In genomic region chr4:149773408-149774093, GRCm38 (mm10) we compare ENCODE assay signal across 8 mouse cellular contexts. TPM values are rescaled to one million over a fixed set of nuclear protein-coding genes. Genes with fewer than 3 reads are reported as not detected.
A peak's percentile ranks its signal among the peaks of the same experiment; 100 is the strongest.
DNase-seq lines count a peak whose midpoint lies in the region; ATAC-seq and TF ChIP-seq lines count a peak whose summit lies in the region.

No protein-coding gene starts in this region.

- peak overlapping the region; percentile 74 for H3K4me3 ChIP-seq in heart, adult 2 months
- H3K4me3 ChIP-seq in brown adipose tissue, adult 24 weeks (ENCODE audit: insufficient read depth, low read depth, low read length) = peak overlapping the region; percentile 75
- peak overlapping the region; percentile 85 for H3K4me3 ChIP-seq in limb, embryonic 13.5 days
- peak overlapping the region; percentile 78 for H3K4me3 ChIP-seq in neural tube, embryonic 13.5 days

- no peak for TF ChIP-seq POLR2A in heart, adult 2 months (IDR thresholded peaks at IDR 0.05; ENCODE audit: insufficient read depth, low read depth, low read length)

- intact Hi-C loops in heart, adult 2 months (cut with DNase I) = no loop called here
- intact Hi-C loops in heart, postnatal 10 days (cut with DNase I) = no loop called here

- H3K79me2 ChIP-seq in heart, adult 2 months (replicated peaks; ENCODE audit: control insufficient read depth, insufficient read depth, low read length) = peaks cover 4% of the 10 kb centered on the region; the same call in 1 of the 2 replicates

- peak overlapping the region; percentile 91 for H3K9ac ChIP-seq in heart, adult 2 months (ENCODE audit: low read depth, low read length)
- peak overlapping the region; percentile 88 for H3K9ac ChIP-seq in limb, embryonic 13.5 days
- peak overlapping the region; percentile 92 for H3K9ac ChIP-seq in neural tube, embryonic 13.5 days

- H3K27me3 ChIP-seq in heart, adult 2 months (ENCODE audit: control insufficient read depth, insufficient read depth, low read length) = no peaks in the 10 kb centered on the region
- H3K27me3 ChIP-seq in limb, embryonic 13.5 days = no peaks in the 10 kb centered on the region
- peaks cover 4% of the 10 kb centered on the region; the same call in 1 of the 2 replicates for H3K27me3 ChIP-seq in neural tube, embryonic 13.5 days

- no peak for DNase-seq in heart, adult 2 months
- DNase-seq in heart, postnatal 10 days = no peak
- peak; percentile 21 for DNase-seq in 3T3-L1 (ENCODE audit: low read depth, low spot score)
- no peak for DNase-seq in frontal cortex, postnatal 25 days (ENCODE audit: low spot score in 2 of 2)

- peaks cover 10% of the 10 kb centered on the region for H3K4me1 ChIP-seq in heart, adult 2 months (ENCODE audit: control insufficient read depth, insufficient read depth, low read length)
- H3K4me1 ChIP-seq in brown adipose tissue, adult 24 weeks (ENCODE audit: control insufficient read depth, insufficient read depth, insufficient read length, low read length) = peaks cover 4% of the 10 kb centered on the region; the same call in 1 of the 2 replicates
- H3K4me1 ChIP-seq in limb, embryonic 13.5 days = peaks cover 13% of the 10 kb centered on the region
- peaks cover 31% of the 10 kb centered on the region for H3K4me1 ChIP-seq in neural tube, embryonic 13.5 days (replicated peaks)

- H3K36me3 ChIP-seq in heart, adult 2 months (ENCODE audit: control insufficient read depth, insufficient read depth, low read length) = no peaks in the 10 kb centered on the region
- no peaks in the 10 kb centered on the region for H3K36me3 ChIP-seq in limb, embryonic 13.5 days
- H3K36me3 ChIP-seq in neural tube, embryonic 13.5 days = no peaks in the 10 kb centered on the region

- WGBS in heart, adult 2 months = 1% methylated on average over 64 of the region's 65 CpGs
- WGBS in limb, embryonic 13.5 days = 0% methylated on average over 55 of the region's 65 CpGs
- under 1% methylated on average over 63 of the region's 65 CpGs for WGBS in neural tube, embryonic 13.5 days

- peak overlapping the region; percentile 99 for H3K4me2 ChIP-seq in limb, embryonic 13.5 days (replicated peaks)
- peak overlapping the region; percentile 98 for H3K4me2 ChIP-seq in neural tube, embryonic 13.5 days

- peak; percentile 13 for ATAC-seq in granulocyte monocyte progenitor cell, adult 5-6 weeks (replicated peaks; ENCODE audit: poor library complexity, severe bottlenecking)
- ATAC-seq in limb, embryonic 13.5 days (ENCODE audit: low FRiP score, low read depth) = peak; percentile 61
- ATAC-seq in neural tube, embryonic 13.5 days (ENCODE audit: low read depth) = peak; percentile 72

- TF ChIP-seq EP300 in heart, adult 2 months (IDR thresholded peaks at IDR 0.05; ENCODE audit: insufficient read depth, low read depth, low read length) = no peak

- no peak for TF ChIP-seq CTCF in heart, adult 2 months (IDR thresholded peaks at IDR 0.05)

- H3K9me3 ChIP-seq in limb, embryonic 13.5 days = no peaks in the 10 kb centered on the region
- no peaks in the 10 kb centered on the region for H3K9me3 ChIP-seq in neural tube, embryonic 13.5 days

- peak overlapping the region; percentile 91 for H3K27ac ChIP-seq in heart, adult 2 months
- H3K27ac ChIP-seq in brown adipose tissue, adult 24 weeks (replicated peaks; ENCODE audit: low read depth, low read length) = peak overlapping the region; percentile 58
- peak overlapping the region; percentile 77; the same call in 1 of the 2 replicates for H3K27ac ChIP-seq in limb, embryonic 13.5 days
- peak overlapping the region; percentile 86 for H3K27ac ChIP-seq in neural tube, embryonic 13.5 days (replicated peaks)

RNA-seq across cellular contexts. Expression of gene Slc25a33, which starts 0.5 kb away (rescaled TPM):
- 10 to 100 TPM; 22.3 to 26.0 TPM for total RNA-seq in heart, adult 2 months (2021)
- 19.0 and 20.3 TPM in 2 replicates for polyA plus RNA-seq in heart, adult 2 months (2012; rRNA removed)
- 10 to 100 TPM; 10.3 to 19.6 TPM for total RNA-seq in heart, postnatal 10 days (2021)
- 24.0 and 24.2 TPM in 2 replicates for polyA plus RNA-seq in brown adipose tissue, adult 24 weeks (2012; ENCODE audit: insufficient read depth, insufficient read length, missing spikeins)
- 1.6 and 5.8 TPM in 2 replicates for total RNA-seq in granulocyte monocyte progenitor cell, adult 5-6 weeks (2014; fragmentation: Nextera tagmentation)
- total RNA-seq in granulocyte monocyte progenitor cell, adult 5-6 weeks (2017) = 3.9 and 5.2 TPM in 2 replicates
- polyA plus RNA-seq in limb, embryonic 13.5 days (2015; fragmentation: Nextera tagmentation; extraction: Ambion mirVana) = 14.4 and 15.5 TPM in 2 replicates
- polyA plus RNA-seq in neural tube, embryonic 13.5 days (2015; fragmentation: Nextera tagmentation; extraction: Ambion mirVana) = 31.8 and 32.7 TPM in 2 replicates

RNA-seq across cellular contexts. Expression of gene Tmem201, which starts 35.7 kb away (rescaled TPM):
- 10 to 100 TPM; 85.9 to 93.3 TPM for total RNA-seq in heart, adult 2 months (2021)
- 106 and 107 TPM in 2 replicates for polyA plus RNA-seq in heart, adult 2 months (2012; rRNA removed)
- 10 to 100 TPM; 82.8 to 88.9 TPM for total RNA-seq in heart, postnatal 10 days (2021)
- 9.2 and 9.6 TPM in 2 replicates for polyA plus RNA-seq in brown adipose tissue, adult 24 weeks (2012; ENCODE audit: insufficient read depth, insufficient read length, missing spikeins)
- 14.0 and 17.6 TPM in 2 replicates for total RNA-seq in granulocyte monocyte progenitor cell, adult 5-6 weeks (2014; fragmentation: Nextera tagmentation)
- 7.1 and 7.5 TPM in 2 replicates for total RNA-seq in granulocyte monocyte progenitor cell, adult 5-6 weeks (2017)
- 34.7 and 36.2 TPM in 2 replicates for polyA plus RNA-seq in limb, embryonic 13.5 days (2015; fragmentation: Nextera tagmentation; extraction: Ambion mirVana)
- polyA plus RNA-seq in neural tube, embryonic 13.5 days (2015; fragmentation: Nextera tagmentation; extraction: Ambion mirVana) = 41.1 and 41.4 TPM in 2 replicates

Comparison
In these comparisons a context has a peak if more than half of its experiments do, and no peak if none do; other contexts are left out.
1. ATAC-seq: peak in every context shown above with its lines; median percentile 72 in neural tube, embryonic 13.5 days; 61 in limb, embryonic 13.5 days; 13 in granulocyte monocyte progenitor cell, adult 5-6 weeks.